Mouse (Mus musculus): ENCODE data around the gene Adgrg7. TPM values are rescaled to one million over a fixed set of nuclear protein-coding genes. Genes with fewer than 3 reads are reported as not detected.

The Adgrg7 gene
- polyA plus RNA-seq, 1 experiment = not detected

DNA sequence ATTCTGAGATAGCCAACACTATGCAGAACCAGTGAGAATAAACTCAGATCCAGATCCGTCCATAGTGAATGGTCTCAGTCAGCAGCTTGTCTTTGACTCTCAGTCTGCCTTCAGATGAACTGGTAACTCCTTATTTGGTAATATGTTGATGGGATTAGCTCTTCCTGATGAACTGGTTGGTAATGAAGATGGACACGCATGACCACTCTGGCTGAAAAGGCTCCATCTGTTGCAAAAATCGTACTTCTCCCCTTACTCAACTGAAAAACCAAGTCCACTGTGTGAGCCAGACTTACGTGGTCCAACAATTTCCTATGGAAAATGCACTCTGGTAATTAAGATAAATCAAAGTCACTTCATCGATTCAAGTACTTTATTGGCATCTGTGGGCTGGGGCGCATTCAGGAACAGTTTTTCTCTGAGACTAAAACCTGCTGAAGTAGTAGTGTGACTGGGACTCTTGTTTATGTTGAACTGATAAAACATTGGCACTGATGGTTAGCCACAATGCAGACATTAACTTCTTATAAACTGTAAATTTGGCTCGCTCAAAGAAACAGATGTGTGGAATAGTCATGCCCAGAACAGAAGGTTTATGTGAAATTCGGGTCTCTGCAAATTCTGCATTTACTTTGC, 114.5 kb downstream of the Adgrg7 start:
- WGBS = 76% methylated on average over 8 of the region's 8 CpGs
- TF ChIP-seq POLR2A (IDR thresholded peaks at IDR 0.05; ENCODE audit: borderline replicate concordance, extremely low read depth, low read depth, low read length) (no peak), CTCF (IDR thresholded peaks at IDR 0.05; ENCODE audit: insufficient read depth, low read length) (no peak)
- no peak for DNase-seq

DNA sequence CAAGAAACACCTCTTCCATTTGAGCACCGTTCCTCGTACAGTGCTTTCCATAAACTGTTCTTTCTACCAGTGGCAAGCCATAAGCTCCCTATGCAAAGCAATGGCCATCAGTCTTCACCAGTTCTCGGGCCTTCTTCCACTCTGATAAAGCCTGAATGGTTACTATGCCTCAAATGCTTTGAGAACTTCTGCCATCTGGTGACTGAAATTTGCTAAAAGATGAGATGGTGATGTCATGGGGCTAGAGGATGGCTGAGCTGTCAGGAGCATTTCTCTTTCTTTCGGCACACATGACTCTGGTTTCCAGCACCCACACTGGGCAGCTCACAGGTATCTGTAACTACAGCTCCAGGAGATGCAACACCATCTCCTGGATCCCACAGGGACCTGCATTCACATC, 118.5 kb downstream of the Adgrg7 start:
- no peak for DNase-seq
- no peak overlapping the region for H3K4me3 ChIP-seq (replicated peaks; ENCODE audit: extremely low read depth, low read depth, low read length)
- 55% methylated on average over 4 of the region's 4 CpGs for WGBS
- TF ChIP-seq POLR2A (IDR thresholded peaks at IDR 0.05; ENCODE audit: borderline replicate concordance, extremely low read depth, low read depth, low read length) (no peak), CTCF (IDR thresholded peaks at IDR 0.05; ENCODE audit: insufficient read depth, low read length) (no peak)
- no peaks in the 10 kb centered on the region for H3K4me1 ChIP-seq (ENCODE audit: control insufficient read depth, insufficient read depth, low read length)

More for the DNA sequence above, 114.5 kb downstream of the Adgrg7 start:
- no peaks in the 10 kb centered on the region for H3K4me1 ChIP-seq (ENCODE audit: control insufficient read depth, insufficient read depth, low read length)
- no peak overlapping the region for H3K4me3 ChIP-seq (replicated peaks; ENCODE audit: extremely low read depth, low read depth, low read length)

Other genes starting within 250 kb of the Adgrg7 start
- gene Tfg, start 78.4 kb downstream of the Adgrg7 start, polyA plus RNA-seq (2012; rRNA removed) = 51.3 and 59.6 TPM in 2 replicates
- gene Tmem45a, start 90.3 kb upstream of the Adgrg7 start, polyA plus RNA-seq (2012; rRNA removed) = 2.2 and 5.1 TPM in 2 replicates
- not detected in 2 replicates for gene Lnp1, start 132.2 kb upstream of the Adgrg7 start, polyA plus RNA-seq (2012; rRNA removed)